Mouse (Mus musculus) E14TG2a.4 (cell line): Measurements from ENCODE around the gene Spint1.

Source experiments
- CTCF ChIP-seq: conservative IDR thresholded peaks from 2 replicates; pipeline ENCODE4 v1.5.1; 2014; ENCODE audit warnings: low read length
- NANOG ChIP-seq: IDR thresholded peaks from 2 replicates; pipeline ENCODE4 v1.6.1; 2014; ENCODE audit warnings: borderline replicate concordance, low read length, mixed read lengths
- POU5F1 ChIP-seq: IDR thresholded peaks from 2 replicates; pipeline ENCODE4 v1.6.1; 2014; ENCODE audit warnings: low read length, borderline replicate concordance

GRCm38 (mm10) chr2:119292852-119293251 is 55.7 kb downstream of the Spint1 start:
- TF ChIP-seq CTCF (no peak), POU5F1 (no peak), NANOG (no peak)
